Mouse (Mus musculus) gastrocnemius, postnatal 14 days (tissue): Measurements from ENCODE around the gene Npnt. TPM values are rescaled to one million over a fixed set of nuclear protein-coding genes. Genes with fewer than 3 reads are reported as not detected.
A peak's percentile ranks its signal among the peaks of the same experiment; 100 is the strongest.

Source experiments
- DNase-seq: peaks from one replicate; pipeline ENCODE4 v3.0.0; 2021; ENCODE audit warnings: mixed read lengths
- intact Hi-C: fragments of 180-260 bp; cut with DNase I; formaldehyde crosslinking; loops from one replicate; pipeline ENCODE4 v1.15.1; 2025; ENCODE audit warnings: low total_unique reads
- total RNA-seq, 2 experiments: library from RNA; stranded (reverse); gene quantifications; 2 replicates each; pipeline ENCODE4 v1.2.3; 2021

Gene Npnt
- total RNA-seq, 2 experiments from 2014 or later, result 9.0 to 12.1 TPM

DNA sequence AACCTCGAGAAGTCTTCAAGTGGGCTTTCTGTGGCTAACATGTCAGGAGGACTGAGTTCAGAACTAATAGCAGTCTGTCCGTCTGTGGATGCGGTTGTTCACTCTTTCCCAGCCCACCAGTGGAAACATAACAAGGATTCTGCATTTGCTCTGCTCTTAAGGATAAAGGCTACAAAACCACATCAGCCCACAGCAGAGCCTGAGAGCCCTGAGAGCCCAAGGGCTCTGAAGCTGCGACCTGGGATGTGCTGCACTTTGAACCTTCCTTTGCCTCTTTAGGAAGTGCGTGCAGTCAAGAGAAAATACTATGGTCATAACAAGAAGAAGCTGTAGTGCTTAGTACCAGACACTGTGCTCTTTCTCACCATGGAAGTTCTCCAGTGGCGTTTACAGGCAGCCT lies 7.3 kb downstream of the Npnt start:
- DNase-seq, result no peak
- intact Hi-C loops, result no loop called here

DNA sequence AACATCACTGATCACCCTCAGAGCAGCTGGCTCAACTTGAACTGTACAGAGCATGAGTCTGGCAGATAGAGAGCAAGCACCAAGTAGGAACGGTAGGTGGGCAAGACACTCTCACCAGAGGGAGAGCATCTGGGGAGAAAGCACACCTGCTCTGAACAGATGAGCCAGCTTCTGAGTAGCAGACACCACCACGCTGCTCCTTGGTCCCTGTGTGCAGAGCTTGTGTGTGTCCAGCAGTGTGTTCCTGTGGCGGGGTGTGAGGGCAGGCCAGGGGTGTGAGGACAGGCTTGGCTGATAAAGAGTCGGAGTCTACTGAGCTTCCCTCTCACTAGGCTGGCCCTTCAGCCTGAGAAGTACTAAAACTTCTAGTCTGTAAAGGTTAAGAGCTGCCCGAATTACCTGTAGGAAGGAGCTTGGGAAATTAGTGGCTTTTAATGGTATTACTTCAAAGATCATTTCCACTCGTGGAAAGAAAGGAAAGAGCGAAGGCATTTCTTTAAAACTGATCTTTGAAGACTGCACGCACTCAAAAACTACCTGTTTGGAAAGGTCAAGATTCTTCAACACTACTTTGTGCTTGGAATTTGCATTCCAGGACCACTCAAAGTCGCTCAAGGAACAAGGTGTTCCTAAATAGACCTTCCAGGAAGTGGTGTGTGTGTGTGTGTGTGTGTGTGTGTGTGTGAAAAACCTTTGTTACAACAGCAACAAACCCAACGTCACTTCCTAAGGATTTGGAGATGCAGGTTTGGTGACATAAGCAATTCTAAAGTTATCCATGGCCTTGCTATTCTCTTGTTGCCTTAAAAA lies 9.7 kb downstream of the Npnt start:
- intact Hi-C loops, result no loop called here

DNA sequence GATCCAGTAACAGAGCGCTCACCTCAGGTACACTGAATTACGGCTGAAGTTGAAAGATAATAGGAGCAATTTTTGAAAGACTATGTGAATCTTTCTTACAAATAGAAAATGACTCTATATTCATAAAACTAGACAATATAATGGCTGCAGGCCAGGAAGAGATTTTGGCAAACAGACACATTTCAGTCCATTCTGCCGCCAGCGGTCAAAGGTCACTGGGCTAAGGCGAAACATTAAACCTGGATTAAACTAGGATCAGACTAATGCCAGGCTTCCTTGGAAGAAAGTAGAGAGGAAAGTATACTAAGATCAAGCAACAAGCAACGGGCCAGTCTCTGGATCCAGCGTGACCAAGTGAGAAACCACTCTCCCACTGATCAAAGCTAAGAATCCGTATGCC lies 11.1 kb downstream of the Npnt start:
- intact Hi-C loops, result no loop called here
- DNase-seq, result no peak

More for the DNA sequence above, 9.7 kb downstream of the Npnt start:
- DNase-seq, result no peak

DNA sequence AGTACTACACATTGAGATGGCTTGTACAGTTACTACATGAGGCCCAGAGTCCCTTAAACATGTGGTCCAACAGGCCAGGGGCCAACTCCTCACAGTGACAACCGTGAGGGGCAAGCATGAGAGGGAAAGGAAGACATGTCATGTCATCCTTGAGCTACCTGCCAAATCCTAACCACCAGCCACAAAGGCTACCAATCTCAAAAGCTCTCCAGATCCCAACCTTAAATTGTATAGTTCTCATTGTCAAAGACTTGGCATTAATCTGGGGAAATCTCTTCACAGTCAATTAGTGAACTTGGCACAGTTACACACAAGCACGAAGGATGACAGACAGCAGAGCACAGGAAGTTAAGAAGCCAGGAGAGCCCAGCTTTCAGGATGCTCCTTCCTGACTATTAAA lies 15.4 kb downstream of the Npnt start:
- intact Hi-C loops, result no loop called here

DNA sequence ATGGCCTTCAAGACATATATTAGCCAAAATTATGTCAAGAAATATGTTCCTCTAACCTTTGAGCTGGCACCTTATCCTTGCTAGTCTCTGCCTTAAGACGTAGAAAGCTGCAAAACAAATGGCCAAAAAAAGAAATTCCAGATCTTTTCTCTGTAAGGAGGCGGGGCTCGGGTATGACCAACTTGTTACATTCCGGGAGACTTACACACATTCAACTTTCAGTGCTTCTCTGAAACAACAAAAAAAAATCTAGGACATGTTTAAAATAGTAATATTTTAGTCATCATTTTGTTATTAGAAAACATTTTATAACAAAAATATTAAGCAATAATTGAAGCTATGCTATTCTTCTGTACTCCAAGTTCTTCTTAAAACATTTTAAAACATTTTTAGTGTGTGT lies 18.6 kb downstream of the Npnt start:
- intact Hi-C loops, result no loop called here
- no peak for DNase-seq

More for the DNA sequence above, 15.4 kb downstream of the Npnt start:
- no peak for DNase-seq

DNA sequence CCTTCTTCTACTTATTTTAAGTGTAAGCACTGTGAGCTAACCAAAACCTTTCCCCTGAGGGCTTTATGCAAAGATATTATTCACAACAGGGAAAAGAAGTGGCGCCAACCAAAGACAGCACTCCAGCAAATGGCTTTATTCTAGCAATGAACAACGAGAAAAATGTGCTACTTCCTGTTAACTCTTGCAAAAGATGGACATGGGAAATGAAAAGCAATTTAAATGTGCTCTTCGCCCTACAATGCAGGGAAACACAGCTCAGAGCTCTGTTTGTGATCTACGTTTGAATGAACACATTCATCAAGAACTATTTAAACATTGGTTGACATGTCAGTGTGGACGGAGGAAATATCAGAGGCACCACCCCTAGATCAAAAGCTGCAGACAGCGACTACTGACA lies 20.2 kb downstream of the Npnt start:
- no peak for DNase-seq
- intact Hi-C loops, result no loop called here

DNA sequence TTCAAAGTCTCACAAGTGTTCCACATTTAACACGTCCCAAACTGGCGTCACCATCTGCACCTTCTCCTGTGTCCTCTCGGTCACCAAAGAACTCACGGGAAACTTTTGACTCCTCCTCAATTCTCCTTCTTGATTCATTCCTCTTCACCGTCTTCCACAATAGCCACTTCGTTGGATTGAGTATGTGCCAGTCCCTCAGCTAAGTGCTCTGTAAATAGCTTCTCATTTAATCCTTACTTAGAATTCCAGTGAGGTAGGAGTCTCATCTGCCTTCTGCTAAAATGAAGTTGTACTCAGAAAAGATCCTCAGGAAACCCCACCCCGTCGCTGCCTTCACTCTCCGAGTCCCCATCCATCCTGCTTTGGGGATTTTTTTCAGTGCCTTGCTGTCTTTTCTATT lies 21.9 kb downstream of the Npnt start:
- intact Hi-C loops, result no loop called here
- DNase-seq, result no peak

DNA sequence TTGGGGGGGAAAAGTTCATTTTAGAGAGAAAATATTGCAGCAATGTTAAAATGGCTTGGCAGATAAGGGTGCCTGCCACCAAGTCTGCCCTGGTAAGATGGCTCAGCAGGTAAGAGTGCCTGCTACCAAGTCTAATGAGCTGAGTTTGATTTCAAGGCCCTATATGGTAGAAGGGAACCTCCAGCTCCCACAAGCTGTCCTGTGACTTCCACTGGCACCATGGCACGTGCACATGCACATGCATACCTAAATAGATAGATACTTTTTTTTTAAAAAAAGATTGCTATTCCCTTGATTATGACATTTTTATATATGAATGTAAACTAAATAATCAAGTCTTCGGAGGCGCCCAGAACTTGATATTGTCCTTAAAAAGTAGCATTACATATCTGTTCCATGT lies 30.3 kb downstream of the Npnt start:
- DNase-seq, result no peak
- intact Hi-C loops, result no loop called here

DNA sequence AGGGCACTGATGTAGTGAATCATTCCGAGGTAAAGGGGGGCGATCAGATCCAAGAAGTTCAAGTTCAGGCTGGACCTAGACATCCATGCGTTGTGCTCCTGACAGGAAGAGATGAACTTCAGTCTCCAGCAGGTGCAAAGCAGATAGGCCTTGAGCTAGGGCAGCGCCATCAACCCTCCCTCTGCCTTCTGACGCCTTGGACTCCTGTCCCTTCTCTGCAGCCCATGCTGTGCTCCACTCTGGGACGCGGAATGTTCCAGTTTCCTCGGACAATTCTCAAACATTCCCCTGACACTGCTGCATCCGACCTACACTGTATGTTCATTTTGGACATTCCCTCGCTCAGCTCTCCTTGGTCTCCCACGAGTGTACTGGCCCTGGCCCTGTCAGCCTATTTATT lies 30.9 kb downstream of the Npnt start:
- intact Hi-C loops, result no loop called here
- DNase-seq, result no peak

DNA sequence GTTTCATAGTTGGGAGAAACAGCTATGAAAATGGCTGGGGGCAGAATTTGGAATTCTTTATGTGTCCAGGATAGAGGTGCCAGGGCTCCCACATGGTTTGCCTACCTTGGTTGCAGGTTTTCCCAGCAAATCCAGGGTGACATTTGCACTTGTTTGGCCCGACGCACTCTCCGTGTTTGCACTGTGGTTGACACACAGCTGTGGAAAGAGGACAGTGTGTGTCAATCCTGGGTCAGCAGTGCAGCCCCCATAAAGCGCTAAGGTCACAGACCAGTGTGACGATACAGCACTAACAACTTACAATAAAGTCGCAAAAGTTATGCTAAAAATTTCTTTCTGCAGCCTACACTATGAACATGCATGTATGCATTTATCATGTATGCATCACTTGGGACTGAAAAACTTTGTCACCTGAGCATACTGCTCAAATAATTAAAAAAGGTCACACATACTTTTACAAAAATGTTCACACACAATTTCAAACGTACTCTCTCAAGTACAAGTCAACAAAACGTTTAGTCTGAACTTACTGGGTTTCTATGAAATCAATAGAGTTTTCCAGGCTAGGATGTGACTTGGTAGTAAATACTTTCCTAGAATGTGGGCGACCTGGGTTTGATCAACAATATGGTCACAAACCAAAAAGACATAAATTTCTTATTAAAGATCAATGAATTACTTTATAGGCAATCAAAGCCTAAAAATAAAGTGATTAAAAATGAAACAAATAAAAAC lies 32.6 kb downstream of the Npnt start:
- DNase-seq, result no peak
- intact Hi-C loops, result no loop called here

DNA sequence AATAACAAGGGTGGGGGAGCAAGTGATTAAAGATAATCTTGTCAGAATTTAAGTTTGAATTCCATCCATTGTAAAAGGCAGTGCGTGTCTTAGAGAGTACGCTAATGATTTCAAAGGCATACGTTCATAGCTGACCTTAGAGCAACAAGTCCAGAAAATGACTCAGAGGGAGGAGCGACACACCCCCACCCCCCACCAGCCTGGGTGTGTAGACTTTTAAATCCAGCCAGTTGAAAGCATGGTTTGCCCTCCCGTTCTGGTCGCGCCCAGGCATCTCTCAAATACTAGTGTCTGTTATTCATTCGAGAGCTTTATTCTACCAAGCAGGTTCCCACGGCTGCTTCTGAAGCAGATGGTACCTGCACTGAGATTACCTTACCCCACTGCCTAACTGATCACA lies 34.4 kb downstream of the Npnt start:
- intact Hi-C loops, result no loop called here

DNA sequence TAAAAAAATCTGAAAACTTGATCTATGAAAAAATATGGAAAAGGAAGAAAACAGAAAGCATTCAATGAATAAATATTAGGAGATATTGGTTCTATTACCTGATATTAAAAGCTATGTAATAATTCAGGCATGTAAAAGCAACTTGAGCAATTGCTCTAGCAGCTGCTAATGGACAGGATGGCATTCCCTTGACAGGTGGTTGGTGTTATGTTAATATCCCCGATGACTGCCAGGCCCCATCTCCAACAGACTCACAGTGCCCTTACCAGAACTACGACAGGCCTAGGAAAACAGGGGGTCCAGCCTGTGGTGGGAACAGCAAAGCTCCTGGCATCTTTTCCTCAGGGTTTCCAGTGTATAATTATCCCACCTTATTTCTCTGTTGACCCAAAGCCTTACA lies 37.7 kb downstream of the Npnt start:
- DNase-seq, result no peak
- intact Hi-C loops, result no loop called here

More for the DNA sequence above, 34.4 kb downstream of the Npnt start:
- DNase-seq, result no peak

DNA sequence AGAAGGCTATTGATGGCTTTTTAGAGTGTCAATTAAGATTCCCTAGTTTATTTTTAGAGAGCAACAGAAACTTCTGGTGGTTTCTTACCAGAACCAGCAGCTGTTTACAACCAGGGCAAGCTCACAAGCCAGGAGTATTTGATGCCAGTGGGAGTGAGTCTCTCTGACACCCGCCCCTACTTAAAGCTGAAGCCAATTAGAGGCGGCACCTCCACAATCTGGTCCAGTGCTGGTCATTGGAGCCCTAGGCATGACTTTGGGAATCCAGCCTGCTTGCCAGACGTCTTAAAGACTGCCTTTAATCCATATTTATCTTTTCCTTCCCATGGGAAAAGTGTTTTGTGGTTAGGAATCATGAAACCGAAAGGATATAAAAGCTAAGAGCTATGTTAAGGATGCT lies 38.4 kb downstream of the Npnt start:
- intact Hi-C loops, result no loop called here
- DNase-seq, result peak; percentile 64

DNA sequence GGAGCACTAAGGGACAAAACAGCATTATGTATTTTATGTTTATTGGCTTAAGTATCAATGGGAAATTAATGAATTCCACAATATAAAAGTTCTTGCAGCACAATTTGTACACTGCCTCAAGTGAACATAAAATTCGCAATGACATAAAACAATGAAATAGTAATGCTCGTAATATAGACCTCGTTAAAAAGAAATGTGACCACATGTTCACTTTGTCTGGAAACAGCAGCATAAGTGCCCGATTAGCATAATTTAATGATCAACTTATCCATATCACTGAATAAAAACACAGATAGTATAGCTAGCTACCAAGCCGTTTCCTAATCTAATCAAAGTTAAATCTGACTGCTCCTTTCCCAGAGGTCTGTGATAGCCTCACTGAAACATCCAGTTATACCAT lies 39.4 kb downstream of the Npnt start:
- intact Hi-C loops, result no loop called here
- no peak for DNase-seq

DNA sequence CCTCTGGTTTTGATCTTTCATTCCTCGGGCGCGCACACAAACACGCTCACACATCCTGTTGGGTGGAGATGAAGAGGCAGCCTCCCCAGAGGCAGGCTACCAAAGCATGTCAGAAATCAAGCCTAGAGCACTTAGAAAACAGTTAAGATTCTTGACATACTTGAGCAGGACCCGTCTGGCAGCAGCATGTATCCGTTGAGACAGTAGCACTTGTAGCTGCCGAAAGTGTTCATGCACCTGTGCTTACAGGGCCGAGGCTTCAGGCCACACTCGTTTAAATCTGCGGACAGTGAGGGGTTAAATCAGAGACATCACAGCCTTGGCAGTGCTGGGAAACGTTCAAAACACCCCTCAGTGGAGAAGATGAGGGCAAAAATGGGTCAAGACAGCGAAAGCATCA lies 40.4 kb downstream of the Npnt start:
- no peak for DNase-seq
- intact Hi-C loops, result no loop called here

DNA sequence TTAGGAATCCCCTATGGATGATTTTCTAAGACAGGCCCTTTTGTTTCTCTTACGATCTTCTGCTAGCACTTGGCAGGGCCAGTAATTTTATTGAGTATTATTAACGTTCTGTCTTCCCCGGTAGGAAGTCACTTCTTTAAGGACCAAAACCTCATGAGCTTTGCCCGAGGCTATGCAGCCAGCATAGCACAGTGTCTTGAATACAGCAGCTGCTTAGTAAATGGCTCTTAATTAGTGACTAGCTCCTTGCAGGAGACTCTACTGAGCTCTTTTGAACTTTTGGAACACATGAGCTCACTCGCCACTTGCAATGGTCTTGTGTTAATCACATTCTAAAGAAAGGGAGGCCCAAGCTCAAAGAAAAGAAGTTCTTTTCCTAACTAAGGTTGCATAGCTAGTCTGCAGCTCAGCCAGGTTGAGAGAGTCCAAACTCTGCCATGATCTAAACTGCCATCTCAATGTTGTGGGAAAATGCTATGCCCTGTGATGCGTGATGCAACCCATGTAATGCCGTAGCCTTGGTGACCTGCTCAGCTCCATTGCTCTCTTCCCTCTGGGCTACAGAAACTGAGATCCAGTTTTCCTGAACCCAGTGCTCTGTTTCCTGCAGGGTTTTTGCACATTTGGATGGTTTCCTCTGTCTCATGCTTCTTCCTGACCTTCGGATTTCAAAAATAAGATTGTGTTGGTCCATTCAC lies 42.4 kb downstream of the Npnt start:
- intact Hi-C loops, result no loop called here
- no peak for DNase-seq

DNA sequence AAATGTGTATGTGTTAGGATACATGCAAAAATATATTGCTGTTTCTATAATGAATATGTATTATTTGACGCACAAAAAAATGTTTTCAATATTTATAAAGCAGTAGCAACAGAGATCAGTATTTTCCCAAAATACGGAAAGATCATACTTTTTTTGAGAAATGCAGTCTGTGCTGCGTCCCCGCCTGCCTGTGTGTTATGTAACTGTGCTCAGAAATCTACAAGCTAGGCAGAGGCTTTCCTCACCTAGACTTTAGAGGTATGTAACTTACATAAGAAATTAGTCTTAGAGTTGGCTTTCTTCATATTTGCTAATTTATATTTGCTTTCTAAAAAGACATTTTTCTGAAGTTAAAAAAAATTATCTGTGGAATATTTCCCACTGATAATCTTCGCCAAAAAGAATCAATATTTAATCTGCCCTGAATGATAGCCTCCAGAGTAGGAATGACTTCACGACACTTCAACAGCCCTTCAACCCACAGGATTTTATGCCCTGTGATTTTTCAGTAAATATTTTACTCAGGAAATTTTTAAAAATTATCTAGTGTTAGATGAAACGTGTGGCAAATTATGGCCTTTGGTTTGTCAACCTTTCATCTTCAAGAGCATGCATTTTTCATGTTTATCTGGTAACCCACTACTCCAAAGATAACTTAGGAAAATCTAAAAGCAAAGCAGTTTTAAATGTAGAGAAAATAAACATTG lies 44.7 kb downstream of the Npnt start:
- intact Hi-C loops, result no loop called here
- no peak for DNase-seq

DNA sequence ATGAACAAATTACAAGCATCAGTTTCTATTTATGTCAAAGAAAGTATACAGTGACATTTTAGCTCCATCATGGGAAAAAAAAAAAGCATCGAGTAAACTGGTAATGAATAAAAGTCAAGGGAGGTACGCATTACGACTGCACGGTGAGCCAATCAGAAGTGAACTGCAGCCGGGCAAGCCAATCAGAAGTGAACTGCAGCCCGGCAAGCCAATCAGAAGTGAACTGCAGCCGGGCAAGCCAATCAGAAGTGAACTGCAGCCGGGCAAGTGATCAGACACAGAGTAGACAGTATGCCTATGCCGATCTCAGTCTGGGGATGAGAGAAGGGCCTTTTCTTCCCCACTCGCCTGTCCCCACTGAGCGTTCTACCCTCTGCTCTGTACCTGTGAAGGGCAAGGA lies 46.7 kb downstream of the Npnt start:
- DNase-seq, result no peak
- intact Hi-C loops, result no loop called here

DNA sequence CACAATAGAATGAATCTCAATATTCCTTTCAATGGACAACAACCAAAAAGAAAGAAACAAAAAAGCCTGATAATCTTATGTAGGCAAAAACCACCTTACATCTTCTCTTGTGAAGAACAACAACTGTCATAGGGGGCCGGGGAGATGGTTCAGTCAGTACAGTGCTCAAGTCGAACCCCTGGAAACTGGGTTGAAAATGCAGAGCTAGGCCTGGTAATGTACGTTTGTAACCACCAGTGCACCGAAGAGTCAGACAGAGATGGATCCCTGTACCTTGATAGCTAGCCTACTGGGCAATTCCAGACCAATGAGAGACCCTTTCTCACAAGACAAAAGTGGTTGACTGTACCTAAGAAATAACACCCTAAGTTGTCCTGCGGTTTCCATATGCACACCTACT lies 47.2 kb downstream of the Npnt start:
- intact Hi-C loops, result no loop called here
- no peak for DNase-seq

DNA sequence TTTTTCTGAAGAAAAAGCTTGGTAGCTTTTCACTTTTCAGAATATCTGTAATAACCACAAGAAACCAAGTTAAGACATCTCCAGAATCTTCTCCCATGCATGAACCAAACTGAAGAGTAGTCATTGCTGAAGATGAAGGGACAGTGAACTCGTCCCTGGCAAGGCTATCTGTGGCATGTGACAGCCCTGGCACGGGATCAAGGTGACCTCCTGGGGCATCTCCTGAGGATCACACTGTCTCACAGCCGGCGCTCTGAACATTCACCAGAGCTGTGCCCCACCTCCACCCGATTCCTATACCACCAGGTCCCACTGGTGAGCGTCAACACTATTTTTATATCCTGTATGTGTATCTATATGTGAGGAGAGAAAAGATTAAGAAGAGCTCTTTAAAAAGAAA lies 47.9 kb downstream of the Npnt start:
- no peak for DNase-seq
- intact Hi-C loops, result no loop called here
